Mouse (Mus musculus): ENCODE data around the gene Sfrp5. TPM values are rescaled to one million over a fixed set of nuclear protein-coding genes. Genes with fewer than 3 reads are reported as not detected.

Gene Sfrp5
- polyA plus RNA-seq (2014; fragmentation: Nextera tagmentation; extraction: Ambion mirVana), result 4.3 and 4.4 TPM in 2 replicates

DNA sequence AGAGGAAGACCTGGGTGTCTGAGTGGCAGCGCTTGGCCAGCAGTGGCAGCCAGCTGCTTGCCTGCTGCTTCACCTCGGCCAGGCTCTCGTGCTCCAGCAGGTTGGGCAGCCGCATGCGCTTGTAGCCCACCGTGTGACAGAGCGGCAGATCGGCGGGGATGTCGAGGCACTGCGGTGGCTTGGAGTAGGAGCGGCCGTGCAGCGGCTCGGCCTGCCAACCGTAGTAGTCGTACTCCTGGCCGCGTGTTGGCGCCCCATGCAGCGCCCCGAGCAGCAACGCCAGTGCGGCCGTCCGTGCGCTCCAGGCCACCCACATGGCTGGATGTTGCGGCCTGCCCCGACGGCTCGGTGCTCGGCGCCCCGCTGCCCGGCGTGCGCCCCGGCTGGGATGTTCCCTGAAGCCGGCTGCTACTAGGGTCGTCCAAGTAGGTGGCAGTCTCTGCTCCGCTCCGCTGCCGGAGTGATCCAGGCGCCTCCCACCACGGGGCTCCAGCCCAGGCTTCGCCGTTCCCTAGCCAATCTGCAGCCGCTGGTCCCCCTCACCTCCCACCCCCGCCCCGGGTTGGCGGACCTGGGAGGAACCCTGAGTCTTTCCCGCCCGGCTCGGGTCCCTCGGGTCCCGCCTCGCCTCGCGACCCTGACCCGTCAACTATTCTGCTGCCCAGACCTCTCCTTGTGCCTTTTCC is at the start of gene Sfrp5:
TSS of gene Sfrp5 (minus strand) at position 557 of the 686 bp plus-strand sequence.
- ATAC-seq (ENCODE audit: insufficient number of reproducible peaks, insufficient read depth, low FRiP score, low read depth), result peak; percentile 40; the same call in 1 of the 2 replicates
- H3K9ac ChIP-seq (ENCODE audit: low read length), result no peak within 1 kb of the TSS

DNA sequence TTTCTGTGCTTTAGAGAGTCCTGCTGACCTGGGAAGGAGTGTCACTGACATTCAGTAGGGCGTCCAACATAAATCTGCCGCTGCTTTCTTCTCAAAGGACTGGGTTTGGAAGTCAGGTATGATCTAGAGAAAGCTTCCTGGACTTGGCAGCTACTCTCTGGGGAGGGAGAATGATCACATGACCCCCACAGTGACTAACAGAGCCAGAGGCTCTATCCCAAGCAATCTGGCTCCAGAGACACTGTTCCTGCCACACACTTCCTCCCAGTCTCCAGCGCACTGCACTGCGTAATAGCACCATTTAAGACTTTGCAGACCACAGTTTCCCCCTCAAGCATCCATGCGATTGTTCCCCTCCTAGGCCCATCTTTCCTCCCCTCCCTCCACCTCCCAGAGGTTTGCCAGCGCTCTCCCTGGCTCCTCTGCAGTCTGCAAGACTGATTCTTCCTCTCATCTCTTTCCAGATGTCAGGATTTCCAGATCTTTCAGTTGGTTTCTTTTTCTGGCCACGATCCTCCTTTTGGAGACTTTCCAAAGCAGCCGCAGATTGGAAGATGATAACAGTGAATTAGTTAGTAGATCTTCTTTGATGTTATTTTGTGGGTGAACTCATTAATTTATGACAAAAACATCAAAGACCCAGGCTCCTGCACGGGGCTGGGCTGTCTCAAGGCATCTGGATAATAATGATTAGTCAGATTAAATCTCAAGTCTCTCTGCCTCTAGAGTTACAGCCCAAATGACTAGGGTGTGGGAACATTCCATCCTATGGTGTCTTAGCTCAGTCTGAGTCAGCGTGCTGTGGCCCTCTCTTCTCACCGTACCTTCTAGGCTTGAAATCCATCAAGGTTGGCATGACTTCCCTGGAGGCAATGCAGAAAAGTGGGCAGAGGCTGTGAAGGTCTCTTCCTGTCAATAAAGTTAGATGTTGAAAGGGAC is 48.2 kb upstream of the Sfrp5 start:
- Histone ChIP-seq H3K4me3 (ENCODE audit: control insufficient read depth in 1 of 2, insufficient read depth in 1 of 2, low read depth in 1 of 2, low read length in 2 of 2) (no peak overlapping the region), H3K36me3 (ENCODE audit: control insufficient read depth, insufficient read depth, low read length) (no peaks in the 10 kb centered on the region), H3K4me2 (ENCODE audit: low read length) (no peak overlapping the region), H3K9ac (ENCODE audit: low read length) (no peak overlapping the region), H3K4me1 (ENCODE audit: control insufficient read depth in 2 of 2, insufficient read depth in 2 of 2, low read length in 2 of 2) (peaks cover 6 to 8% of the 10 kb centered on the region in 2 experiments), H3K9me3 (ENCODE audit: control insufficient read depth, low read length) (no peaks in the 10 kb centered on the region), H3K27me3 (ENCODE audit: control insufficient read depth, insufficient read depth, low read length) (peaks cover 15% of the 10 kb centered on the region), H3K27ac (replicated peaks in 1 of 2; ENCODE audit: control insufficient read depth in 1 of 2, insufficient read depth in 1 of 2, low read depth in 2 of 2, low read length in 2 of 2) (no peak overlapping the region)
- 70% methylated on average over 11 of the region's 11 CpGs for WGBS
- ATAC-seq (ENCODE audit: insufficient number of reproducible peaks, insufficient read depth, low FRiP score, low read depth), result no peak

More for the DNA sequence above, at the start of gene Sfrp5:
- Histone ChIP-seq H3K27ac (replicated peaks in 1 of 2; ENCODE audit: control insufficient read depth in 1 of 2, insufficient read depth in 1 of 2, low read depth in 2 of 2, low read length in 2 of 2) (no peak within 1 kb of the TSS), H3K36me3 (ENCODE audit: control insufficient read depth, insufficient read depth, low read length) (no peaks in the 10 kb centered on the region), H3K27me3 (ENCODE audit: control insufficient read depth, insufficient read depth, low read length) (peaks cover 66% of the 10 kb centered on the region), H3K9me3 (ENCODE audit: control insufficient read depth, low read length) (no peaks in the 10 kb centered on the region), H3K4me1 (ENCODE audit: control insufficient read depth in 2 of 2, insufficient read depth in 2 of 2, low read length in 2 of 2) (peaks cover 2 to 6% of the 10 kb centered on the region in 2 experiments; a peak in 2 of 4 replicates), H3K4me3 (ENCODE audit: control insufficient read depth in 1 of 2, insufficient read depth in 1 of 2, low read depth in 1 of 2, low read length in 2 of 2) (peak within 1 kb of the TSS; percentile 19 to 30), H3K4me2 (ENCODE audit: low read length) (peak within 1 kb of the TSS; percentile 61)
- WGBS, result 1% methylated on average over 59 of the region's 60 CpGs

DNA sequence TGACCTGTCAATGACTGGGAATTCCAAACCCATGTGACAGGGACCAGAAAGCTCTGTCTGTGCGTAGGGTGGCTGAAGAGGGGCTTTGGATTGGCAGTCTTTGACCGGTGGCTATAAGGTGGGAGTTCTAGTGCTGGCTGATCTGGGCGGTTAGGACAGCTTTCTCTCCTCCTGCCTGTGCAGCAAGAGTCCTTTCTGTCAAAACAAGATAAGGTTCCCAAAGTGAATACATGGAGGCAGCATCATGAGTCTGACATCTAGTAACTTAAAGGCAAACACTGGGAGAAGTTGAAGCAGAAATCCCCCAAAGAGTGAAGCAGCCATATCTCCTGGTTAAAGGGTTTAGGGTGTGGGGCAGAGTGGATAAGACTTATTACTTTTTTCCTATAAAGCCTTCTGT is 45.5 kb upstream of the Sfrp5 start, which contains the start of gene Golga7b:
TSS of gene Golga7b (plus strand) at position 56 of the 400 bp plus-strand sequence.
- no peaks in the 10 kb centered on the region for H3K9me3 ChIP-seq (ENCODE audit: control insufficient read depth, low read length)
- no peak within 1 kb of the TSS for H3K27ac ChIP-seq (replicated peaks in 1 of 2; ENCODE audit: control insufficient read depth in 1 of 2, insufficient read depth in 1 of 2, low read depth in 2 of 2, low read length in 2 of 2)
- H3K4me1 ChIP-seq (ENCODE audit: control insufficient read depth in 2 of 2, insufficient read depth in 2 of 2, low read length in 2 of 2), result peaks cover 6 to 8% of the 10 kb centered on the region in 2 experiments
- no peak within 1 kb of the TSS for H3K4me2 ChIP-seq (ENCODE audit: low read length)
- no peak within 1 kb of the TSS for H3K4me3 ChIP-seq (ENCODE audit: control insufficient read depth in 1 of 2, insufficient read depth in 1 of 2, low read depth in 1 of 2, low read length in 2 of 2)
- H3K36me3 ChIP-seq (ENCODE audit: control insufficient read depth, insufficient read depth, low read length), result no peaks in the 10 kb centered on the region
- no peak for ATAC-seq (ENCODE audit: insufficient number of reproducible peaks, insufficient read depth, low FRiP score, low read depth)
- H3K27me3 ChIP-seq (ENCODE audit: control insufficient read depth, insufficient read depth, low read length), result no peaks in the 10 kb centered on the region
- H3K9ac ChIP-seq (ENCODE audit: low read length), result no peak within 1 kb of the TSS
- WGBS, result 14% methylated on average over 3 of the region's 3 CpGs

DNA sequence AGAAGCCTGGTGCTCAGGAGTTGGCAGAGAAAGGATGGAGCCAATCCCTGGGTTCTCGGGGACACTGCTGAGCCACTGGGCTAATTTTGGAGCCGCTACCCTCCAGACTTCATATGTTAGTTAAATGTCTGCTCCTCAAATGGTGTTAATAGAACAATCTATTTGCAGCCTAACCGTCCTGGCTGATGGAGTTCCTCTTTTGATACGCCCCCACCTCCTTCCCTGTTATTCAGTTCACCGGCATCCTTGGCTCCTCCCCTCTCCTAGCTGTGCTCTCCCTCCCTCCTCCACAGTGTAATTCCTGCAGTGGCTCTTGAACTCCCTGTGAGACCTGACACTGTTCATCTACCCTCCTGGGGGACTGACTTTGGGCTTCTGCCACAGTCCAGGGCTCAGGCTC is 44.6 kb upstream of the Sfrp5 start:
- ATAC-seq (ENCODE audit: insufficient number of reproducible peaks, insufficient read depth, low FRiP score, low read depth), result no peak
- H3K4me2 ChIP-seq (ENCODE audit: low read length), result no peak overlapping the region
- WGBS, result 45% methylated on average over 5 of the region's 5 CpGs
- no peak overlapping the region for H3K4me3 ChIP-seq (ENCODE audit: control insufficient read depth in 1 of 2, insufficient read depth in 1 of 2, low read depth in 1 of 2, low read length in 2 of 2)
- no peaks in the 10 kb centered on the region for H3K36me3 ChIP-seq (ENCODE audit: control insufficient read depth, insufficient read depth, low read length)
- no peaks in the 10 kb centered on the region for H3K27me3 ChIP-seq (ENCODE audit: control insufficient read depth, insufficient read depth, low read length)
- H3K4me1 ChIP-seq (ENCODE audit: control insufficient read depth in 2 of 2, insufficient read depth in 2 of 2, low read length in 2 of 2), result peaks cover 6 to 8% of the 10 kb centered on the region in 2 experiments
- H3K9ac ChIP-seq (ENCODE audit: low read length), result no peak overlapping the region
- no peaks in the 10 kb centered on the region for H3K9me3 ChIP-seq (ENCODE audit: control insufficient read depth, low read length)
- no peak overlapping the region for H3K27ac ChIP-seq (replicated peaks in 1 of 2; ENCODE audit: control insufficient read depth in 1 of 2, insufficient read depth in 1 of 2, low read depth in 2 of 2, low read length in 2 of 2)

DNA sequence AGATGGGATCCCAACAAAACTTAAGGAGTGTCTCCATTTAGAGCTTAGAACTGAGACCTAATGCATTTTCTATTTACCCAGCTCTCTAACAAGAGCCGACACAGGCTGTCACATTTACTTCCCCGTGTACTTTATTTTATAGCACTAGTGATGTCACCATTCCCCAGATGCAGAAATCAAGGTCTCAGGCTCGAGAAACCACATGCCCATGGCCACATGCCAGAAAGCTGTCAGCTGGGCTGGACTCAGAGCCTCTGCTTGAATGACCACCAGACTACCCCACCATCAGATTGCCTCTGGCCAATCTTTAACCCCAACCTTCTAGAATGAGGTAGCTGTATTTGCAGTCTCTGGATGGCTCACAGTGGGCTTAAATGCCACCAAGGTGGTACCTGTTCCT is 41.3 kb upstream of the Sfrp5 start:
- ATAC-seq (ENCODE audit: insufficient number of reproducible peaks, insufficient read depth, low FRiP score, low read depth), result no peak
- H3K36me3 ChIP-seq (ENCODE audit: control insufficient read depth, insufficient read depth, low read length), result no peaks in the 10 kb centered on the region
- H3K4me2 ChIP-seq (ENCODE audit: low read length), result no peak overlapping the region
- 54% methylated on average over 3 of the region's 3 CpGs for WGBS
- peaks cover 15 to 25% of the 10 kb centered on the region in 2 experiments for H3K4me1 ChIP-seq (ENCODE audit: control insufficient read depth in 2 of 2, insufficient read depth in 2 of 2, low read length in 2 of 2)
- no peak overlapping the region for H3K4me3 ChIP-seq (ENCODE audit: control insufficient read depth in 1 of 2, insufficient read depth in 1 of 2, low read depth in 1 of 2, low read length in 2 of 2)
- no peaks in the 10 kb centered on the region for H3K9me3 ChIP-seq (ENCODE audit: control insufficient read depth, low read length)
- no peak overlapping the region for H3K27ac ChIP-seq (replicated peaks in 1 of 2; ENCODE audit: control insufficient read depth in 1 of 2, insufficient read depth in 1 of 2, low read depth in 2 of 2, low read length in 2 of 2)
- no peak overlapping the region for H3K9ac ChIP-seq (ENCODE audit: low read length)
- no peaks in the 10 kb centered on the region for H3K27me3 ChIP-seq (ENCODE audit: control insufficient read depth, insufficient read depth, low read length)

DNA sequence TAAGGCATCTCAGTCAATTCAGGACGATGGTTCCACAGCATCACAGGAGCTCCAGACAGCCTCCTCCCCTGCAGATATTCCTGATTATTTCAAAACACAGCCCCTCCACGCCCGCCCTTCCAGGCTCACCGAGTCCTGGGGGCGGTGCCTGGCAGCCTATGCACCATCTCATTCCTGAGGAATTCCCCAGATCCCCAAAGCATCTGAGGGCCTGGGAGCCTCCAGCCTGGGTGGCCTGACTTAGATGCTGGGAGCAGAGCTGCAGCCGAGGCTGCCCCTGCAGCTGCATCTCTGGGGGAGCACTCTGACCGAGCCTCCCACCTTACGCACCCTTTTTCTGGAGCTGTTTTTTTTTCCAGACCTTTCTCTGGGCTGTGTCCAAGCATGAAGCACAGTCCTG is 38.8 kb upstream of the Sfrp5 start:
- 30% methylated on average over 8 of the region's 8 CpGs for WGBS
- no peak overlapping the region for H3K9ac ChIP-seq (ENCODE audit: low read length)
- no peaks in the 10 kb centered on the region for H3K27me3 ChIP-seq (ENCODE audit: control insufficient read depth, insufficient read depth, low read length)
- H3K4me1 ChIP-seq (ENCODE audit: control insufficient read depth in 2 of 2, insufficient read depth in 2 of 2, low read length in 2 of 2), result peaks cover 16 to 29% of the 10 kb centered on the region in 2 experiments
- no peak for ATAC-seq (ENCODE audit: insufficient number of reproducible peaks, insufficient read depth, low FRiP score, low read depth)
- H3K27ac ChIP-seq (replicated peaks in 1 of 2; ENCODE audit: control insufficient read depth in 1 of 2, insufficient read depth in 1 of 2, low read depth in 2 of 2, low read length in 2 of 2), result no peak overlapping the region
- H3K9me3 ChIP-seq (ENCODE audit: control insufficient read depth, low read length), result no peaks in the 10 kb centered on the region
- H3K4me3 ChIP-seq (ENCODE audit: control insufficient read depth in 1 of 2, insufficient read depth in 1 of 2, low read depth in 1 of 2, low read length in 2 of 2), result no peak overlapping the region
- no peaks in the 10 kb centered on the region for H3K36me3 ChIP-seq (ENCODE audit: control insufficient read depth, insufficient read depth, low read length)
- H3K4me2 ChIP-seq (ENCODE audit: low read length), result no peak overlapping the region

DNA sequence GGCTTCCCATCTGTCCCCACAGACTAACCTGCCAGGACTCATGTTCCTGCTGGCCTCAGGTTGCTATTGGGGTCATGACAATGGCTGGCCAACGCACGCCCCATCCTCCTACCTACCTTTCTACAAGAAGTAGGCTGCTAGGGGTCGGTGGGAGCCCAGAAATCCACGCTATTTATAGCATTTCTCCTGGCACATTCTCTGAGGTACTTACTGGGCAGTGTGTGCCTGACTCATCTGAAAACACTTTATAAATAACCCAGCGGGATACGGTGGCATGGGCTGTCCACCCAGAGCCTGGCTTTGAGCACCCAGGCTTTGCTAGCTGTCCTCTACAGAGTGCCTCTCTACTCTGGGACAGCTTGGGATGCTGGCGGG is 36.3 kb upstream of the Sfrp5 start:
- Histone ChIP-seq H3K27ac (replicated peaks in 1 of 2; ENCODE audit: control insufficient read depth in 1 of 2, insufficient read depth in 1 of 2, low read depth in 2 of 2, low read length in 2 of 2) (peak overlapping the region; percentile 83 to 95), H3K4me1 (ENCODE audit: control insufficient read depth in 2 of 2, insufficient read depth in 2 of 2, low read length in 2 of 2) (peaks cover 16 to 29% of the 10 kb centered on the region in 2 experiments), H3K9ac (ENCODE audit: low read length) (0 out of 2 replicates have a peak overlapping the region, but pooled peaks have one; percentile 32), H3K36me3 (ENCODE audit: control insufficient read depth, insufficient read depth, low read length) (no peaks in the 10 kb centered on the region), H3K9me3 (ENCODE audit: control insufficient read depth, low read length) (no peaks in the 10 kb centered on the region), H3K27me3 (ENCODE audit: control insufficient read depth, insufficient read depth, low read length) (no peaks in the 10 kb centered on the region), H3K4me2 (ENCODE audit: low read length) (peak overlapping the region; percentile 60), H3K4me3 (ENCODE audit: control insufficient read depth in 1 of 2, insufficient read depth in 1 of 2, low read depth in 1 of 2, low read length in 2 of 2) (no peak overlapping the region)
- peak; percentile 78 for ATAC-seq (ENCODE audit: insufficient number of reproducible peaks, insufficient read depth, low FRiP score, low read depth)
- 32% methylated on average over 7 of the region's 7 CpGs for WGBS
